Mouse (Mus musculus) liver, embryonic 13.5 days (tissue): ENCODE measurements around the gene Sh3rf1. TPM values are rescaled to one million over a fixed set of nuclear protein-coding genes. Genes with fewer than 3 reads are reported as not detected.

Source experiments
- ATAC-seq: fragments of 200-750 bp; cut with Nextera tagmentation; 2 replicates; pipeline ENCODE4 v1.8.0; 2017; ENCODE audit warnings: low read depth, mild to moderate bottlenecking, moderate number of reproducible peaks, moderate library complexity
- DNase-seq: peaks from one replicate; pipeline ENCODE4 v3.0.0; 2022
- H3K27ac ChIP-seq: fragments of 300-500 bp; sonication (generic); 2 replicates; pipeline ENCODE4 v1.5.1; 2015; ENCODE audit warnings: moderate library complexity, mild to moderate bottlenecking, inconsistent platforms
- H3K27me3 ChIP-seq: fragments of 300-500 bp; sonication (generic); 2 replicates; pipeline ENCODE4 v1.6.1; 2015; ENCODE audit warnings: mild to moderate bottlenecking, inconsistent platforms
- H3K36me3 ChIP-seq: fragments of 300-500 bp; sonication (generic); 2 replicates; pipeline ENCODE4 v1.6.1; 2015; ENCODE audit warnings: mild to moderate bottlenecking, inconsistent platforms
- H3K4me1 ChIP-seq: fragments of 300-500 bp; sonication (generic); replicated peaks from 2 replicates; pipeline ENCODE4 v1.6.1; 2015; ENCODE audit warnings: inconsistent platforms
- H3K4me2 ChIP-seq: fragments of 300-500 bp; sonication (generic); 2 replicates; pipeline ENCODE4 v1.6.1; 2015; ENCODE audit warnings: inconsistent platforms, mild to moderate bottlenecking, moderate library complexity
- H3K4me3 ChIP-seq: fragments of 300-500 bp; sonication (generic); replicated peaks from 2 replicates; pipeline ENCODE4 v1.5.1; 2015; ENCODE audit warnings: mild to moderate bottlenecking, inconsistent platforms
- H3K9ac ChIP-seq: fragments of 300-500 bp; sonication (generic); 2 replicates; pipeline ENCODE4 v1.6.1; 2015; ENCODE audit warnings: mild to moderate bottlenecking, inconsistent platforms
- H3K9me3 ChIP-seq: fragments of 300-500 bp; sonication (generic); replicated peaks from 2 replicates; pipeline ENCODE4 v1.6.1; 2016; ENCODE audit warnings: inconsistent platforms
- WGBS: fragments of 180-500 bp; shearing (Covaris S2); methylation state at CpG from one replicate; pipeline ENCODE4 v1.1.7; 2015; ENCODE audit not compliant: insufficient replicate concordance; 5-methylcytosine and 5-hydroxymethylcytosine counted together
- polyA plus RNA-seq: library from polyadenylated mRNA; unstranded; fragments of >200 nt; fragmentation: Nextera tagmentation; extraction: Ambion mirVana; gene quantifications from 2 replicates; pipeline ENCODE4 v1.2.1, GENCODE M21; 2015

The Sh3rf1 gene
- polyA plus RNA-seq, 1 experiment from 2014 or later, result 1.1 TPM

- 76% methylated on average over 10 of the region's 10 CpGs for WGBS
- no peak overlapping the region for H3K27ac ChIP-seq
- DNase-seq, result no peak
Observed at GRCm38 (mm10) chr8:61316813-61317534, 93.3 kb downstream of the Sh3rf1 start.

GRCm38 (mm10) chr8:61317535-61318136 is 94.0 kb downstream of the Sh3rf1 start:
- H3K36me3 ChIP-seq, result no peaks in the 10 kb centered on the region
- H3K27ac ChIP-seq, result no peak overlapping the region
- H3K9ac ChIP-seq, result no peak overlapping the region
- no peak for DNase-seq
- H3K27me3 ChIP-seq, result no peaks in the 10 kb centered on the region
- H3K4me2 ChIP-seq, result no peak overlapping the region
- H3K9me3 ChIP-seq, result no peaks in the 10 kb centered on the region
- 88% methylated on average over 6 of the region's 6 CpGs for WGBS
- no peak for ATAC-seq
- H3K4me1 ChIP-seq, result no peaks in the 10 kb centered on the region
- no peak overlapping the region for H3K4me3 ChIP-seq

More at GRCm38 (mm10) chr8:61316813-61317534, 93.3 kb downstream of the Sh3rf1 start:
- H3K4me3 ChIP-seq, result no peak overlapping the region
- ATAC-seq, result no peak
- H3K9me3 ChIP-seq, result no peaks in the 10 kb centered on the region
- H3K36me3 ChIP-seq, result no peaks in the 10 kb centered on the region
- no peak overlapping the region for H3K4me2 ChIP-seq
- no peaks in the 10 kb centered on the region for H3K4me1 ChIP-seq
- no peaks in the 10 kb centered on the region for H3K27me3 ChIP-seq
- H3K9ac ChIP-seq, result no peak overlapping the region

GRCm38 (mm10) chr8:61321216-61321615 is 97.5 kb downstream of the Sh3rf1 start:
- WGBS, result 56% methylated on average over 3 of the region's 3 CpGs
- Histone ChIP-seq H3K27ac (no peak overlapping the region), H3K9me3 (no peaks in the 10 kb centered on the region), H3K4me2 (no peak overlapping the region), H3K27me3 (no peaks in the 10 kb centered on the region), H3K36me3 (no peaks in the 10 kb centered on the region), H3K9ac (no peak overlapping the region), H3K4me1 (no peaks in the 10 kb centered on the region), H3K4me3 (no peak overlapping the region)
- no peak for DNase-seq
- no peak for ATAC-seq

DNA sequence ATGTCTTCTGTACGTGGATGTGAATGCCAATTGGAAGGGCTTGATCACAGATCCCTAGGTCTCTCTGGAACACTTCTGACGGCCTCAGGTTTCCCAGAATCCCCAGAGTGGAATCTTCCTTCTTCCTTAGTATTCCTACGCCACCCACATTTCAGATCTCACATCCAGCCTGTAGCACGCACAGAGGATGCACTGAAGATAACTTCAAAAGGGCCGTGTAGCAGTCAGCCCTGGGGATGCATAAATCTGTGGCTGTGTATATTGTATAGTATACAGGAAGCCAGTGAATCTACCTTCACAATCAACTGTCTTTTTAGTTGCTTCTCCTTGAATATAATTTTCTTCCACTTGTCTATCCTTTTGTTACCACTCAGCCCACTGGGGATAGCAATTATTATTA is 98.1 kb downstream of the Sh3rf1 start:
- 65% methylated on average over 5 of the region's 5 CpGs for WGBS

DNA sequence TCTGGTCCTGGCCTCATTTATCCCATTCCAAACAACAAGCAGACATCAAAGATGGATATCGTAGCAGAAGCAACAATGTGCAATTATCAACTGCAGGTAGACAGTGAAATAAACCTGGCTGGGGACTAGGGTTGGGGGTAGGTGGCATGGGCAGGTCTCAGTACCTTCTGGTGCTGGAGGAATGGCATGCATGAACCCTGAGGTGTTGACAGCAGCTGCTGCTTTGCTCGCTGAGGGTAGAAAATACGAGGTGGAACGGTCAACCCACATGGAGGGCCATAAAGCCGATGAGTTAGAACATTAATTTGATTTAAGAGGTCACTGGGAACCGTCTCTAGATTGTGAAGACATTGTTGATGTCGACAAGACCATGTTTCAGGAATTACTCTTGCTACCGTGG is 98.8 kb downstream of the Sh3rf1 start:
- H3K27me3 ChIP-seq, result no peaks in the 10 kb centered on the region
- WGBS, result 67% methylated on average over 8 of the region's 8 CpGs
- no peak for ATAC-seq

More for the DNA sequence above, 98.1 kb downstream of the Sh3rf1 start:
- no peaks in the 10 kb centered on the region for H3K9me3 ChIP-seq
- no peak overlapping the region for H3K4me3 ChIP-seq
- no peaks in the 10 kb centered on the region for H3K4me1 ChIP-seq
- no peaks in the 10 kb centered on the region for H3K36me3 ChIP-seq
- no peak for DNase-seq
- ATAC-seq, result no peak
- H3K27me3 ChIP-seq, result no peaks in the 10 kb centered on the region
- H3K27ac ChIP-seq, result no peak overlapping the region
- no peak overlapping the region for H3K9ac ChIP-seq
- H3K4me2 ChIP-seq, result no peak overlapping the region

GRCm38 (mm10) chr8:61324363-61324914 is 100.8 kb downstream of the Sh3rf1 start:
- Histone ChIP-seq H3K36me3 (no peaks in the 10 kb centered on the region), H3K4me2 (no peak overlapping the region), H3K9me3 (no peaks in the 10 kb centered on the region), H3K27me3 (no peaks in the 10 kb centered on the region), H3K4me1 (no peaks in the 10 kb centered on the region), H3K9ac (no peak overlapping the region), H3K27ac (no peak overlapping the region), H3K4me3 (no peak overlapping the region)
- ATAC-seq, result no peak
- WGBS, result 79% methylated on average over 10 of the region's 10 CpGs
- DNase-seq, result no peak

More for the DNA sequence above, 98.8 kb downstream of the Sh3rf1 start:
- H3K4me2 ChIP-seq, result no peak overlapping the region
- no peaks in the 10 kb centered on the region for H3K9me3 ChIP-seq
- H3K27ac ChIP-seq, result no peak overlapping the region
- DNase-seq, result no peak
- no peak overlapping the region for H3K4me3 ChIP-seq
- H3K36me3 ChIP-seq, result no peaks in the 10 kb centered on the region
- no peak overlapping the region for H3K9ac ChIP-seq
- H3K4me1 ChIP-seq, result no peaks in the 10 kb centered on the region

GRCm38 (mm10) chr8:61325014-61325715 is 101.5 kb downstream of the Sh3rf1 start:
- no peak overlapping the region for H3K27ac ChIP-seq
- ATAC-seq, result no peak
- no peaks in the 10 kb centered on the region for H3K36me3 ChIP-seq
- H3K4me3 ChIP-seq, result no peak overlapping the region
- DNase-seq, result no peak
- H3K9me3 ChIP-seq, result no peaks in the 10 kb centered on the region
- H3K4me1 ChIP-seq, result no peaks in the 10 kb centered on the region
- no peak overlapping the region for H3K4me2 ChIP-seq
- H3K27me3 ChIP-seq, result no peaks in the 10 kb centered on the region
- WGBS, result 77% methylated on average over 16 of the region's 16 CpGs
- H3K9ac ChIP-seq, result no peak overlapping the region

DNA sequence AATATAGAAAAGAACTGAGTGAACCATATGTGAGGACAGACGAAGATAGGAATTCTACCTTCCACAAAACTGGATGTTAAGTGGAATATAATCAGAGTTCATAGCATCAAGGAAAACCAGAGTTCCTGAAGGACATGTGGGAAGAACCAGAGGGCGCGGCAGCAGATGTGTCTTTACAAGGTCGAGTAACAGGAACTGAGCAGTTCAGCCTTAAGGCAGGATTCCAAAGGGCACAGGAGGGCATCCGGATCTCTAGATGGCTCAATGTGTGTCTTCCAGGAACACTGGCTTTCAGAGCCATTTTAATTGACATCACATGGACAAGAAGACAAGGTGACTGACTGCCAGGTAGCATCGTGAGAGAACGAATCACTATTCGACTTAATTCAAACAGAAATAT is 102.6 kb downstream of the Sh3rf1 start:
- no peak overlapping the region for H3K4me3 ChIP-seq
- ATAC-seq (no peak), DNase-seq (no peak)
- no peaks in the 10 kb centered on the region for H3K4me1 ChIP-seq
- no peak overlapping the region for H3K4me2 ChIP-seq
- H3K27ac ChIP-seq, result no peak overlapping the region
- H3K9me3 ChIP-seq, result no peaks in the 10 kb centered on the region
- no peaks in the 10 kb centered on the region for H3K36me3 ChIP-seq
- no peaks in the 10 kb centered on the region for H3K27me3 ChIP-seq
- H3K9ac ChIP-seq, result no peak overlapping the region
- WGBS, result 77% methylated on average over 8 of the region's 8 CpGs

GRCm38 (mm10) chr8:61327333-61327732 is 103.7 kb downstream of the Sh3rf1 start:
- H3K27ac ChIP-seq, result no peak overlapping the region
- H3K4me2 ChIP-seq, result no peak overlapping the region
- no peaks in the 10 kb centered on the region for H3K4me1 ChIP-seq
- ATAC-seq (no peak), DNase-seq (no peak)
- no peaks in the 10 kb centered on the region for H3K9me3 ChIP-seq
- H3K27me3 ChIP-seq, result no peaks in the 10 kb centered on the region
- 60% methylated on average over 5 of the region's 5 CpGs for WGBS
- H3K36me3 ChIP-seq, result no peaks in the 10 kb centered on the region
- H3K9ac ChIP-seq, result no peak overlapping the region
- no peak overlapping the region for H3K4me3 ChIP-seq

GRCm38 (mm10) chr8:61339629-61340028 is 116.0 kb downstream of the Sh3rf1 start:
- H3K36me3 ChIP-seq, result 0 out of 2 replicates have a peak, but pooled peaks cover 3% of the 10 kb centered on the region
- H3K27me3 ChIP-seq, result no peaks in the 10 kb centered on the region
- H3K9me3 ChIP-seq, result no peaks in the 10 kb centered on the region
- WGBS, result 68% methylated on average over 6 of the region's 6 CpGs
- no peak overlapping the region for H3K4me3 ChIP-seq
- no peak overlapping the region for H3K9ac ChIP-seq
- ATAC-seq (no peak), DNase-seq (no peak)
- H3K27ac ChIP-seq, result no peak overlapping the region
- H3K4me2 ChIP-seq, result no peak overlapping the region
- no peaks in the 10 kb centered on the region for H3K4me1 ChIP-seq

- Histone ChIP-seq H3K27ac (no peak overlapping the region), H3K9me3 (no peaks in the 10 kb centered on the region), H3K4me1 (no peaks in the 10 kb centered on the region), H3K27me3 (no peaks in the 10 kb centered on the region), H3K9ac (no peak overlapping the region), H3K4me2 (no peak overlapping the region), H3K36me3 (0 out of 2 replicates have a peak, but pooled peaks cover 3% of the 10 kb centered on the region), H3K4me3 (no peak overlapping the region)
- no peak for DNase-seq
- ATAC-seq, result no peak
- 86% methylated on average over 17 of the region's 17 CpGs for WGBS
Observed at GRCm38 (mm10) chr8:61340283-61340984, 116.8 kb downstream of the Sh3rf1 start.
